Mouse (Mus musculus) midbrain, embryonic 13.5 days (tissue): ENCODE results near the gene Cd19. TPM values are rescaled to one million over a fixed set of nuclear protein-coding genes. Genes with fewer than 3 reads are reported as not detected.

ENCODE experiments used
- ATAC-seq: fragments of 200-750 bp; cut with Nextera tagmentation; 2 replicates; pipeline ENCODE4 v1.8.0; 2017; ENCODE audit warnings: mild to moderate bottlenecking, moderate TSS enrichment, moderate library complexity
- H3K27ac ChIP-seq: fragments of 300-500 bp; sonication (generic); 2 replicates; pipeline ENCODE4 v1.5.1; 2015; ENCODE audit warnings: inconsistent platforms, mild to moderate bottlenecking, moderate library complexity
- H3K27me3 ChIP-seq: fragments of 300-500 bp; sonication (generic); 2 replicates; pipeline ENCODE4 v1.6.1; 2015; ENCODE audit warnings: mild to moderate bottlenecking, inconsistent platforms
- H3K36me3 ChIP-seq: fragments of 300-500 bp; sonication (generic); 2 replicates; pipeline ENCODE4 v1.6.1; 2015; ENCODE audit warnings: mild to moderate bottlenecking, inconsistent platforms
- H3K4me1 ChIP-seq: fragments of 300-500 bp; sonication (generic); replicated peaks from 2 replicates; pipeline ENCODE4 v1.6.1; 2015; ENCODE audit warnings: inconsistent platforms
- H3K4me2 ChIP-seq: fragments of 300-500 bp; sonication (generic); replicated peaks from 2 replicates; pipeline ENCODE4 v1.6.1; 2015; ENCODE audit warnings: moderate library complexity, mild to moderate bottlenecking, inconsistent platforms
- H3K4me3 ChIP-seq: fragments of 300-500 bp; sonication (generic); replicated peaks from 2 replicates; pipeline ENCODE4 v1.5.1; 2015; ENCODE audit warnings: mild to moderate bottlenecking, inconsistent platforms
- H3K9ac ChIP-seq: fragments of 300-500 bp; sonication (generic); replicated peaks from 2 replicates; pipeline ENCODE4 v1.6.1; 2015; ENCODE audit warnings: mild to moderate bottlenecking, inconsistent platforms
- H3K9me3 ChIP-seq: fragments of 300-500 bp; sonication (generic); 2 replicates; pipeline ENCODE4 v1.6.1; 2016; ENCODE audit warnings: mild to moderate bottlenecking, inconsistent platforms
- WGBS: fragments of 180-500 bp; shearing (Covaris S2); methylation state at CpG from one replicate; pipeline ENCODE4 v1.1.7; 2015; 5-methylcytosine and 5-hydroxymethylcytosine counted together
- polyA plus RNA-seq: library from polyadenylated mRNA; unstranded; fragments of >200 nt; fragmentation: Nextera tagmentation; extraction: Ambion mirVana; gene quantifications from 2 replicates; pipeline ENCODE4 v1.2.1, GENCODE M21; 2015

The Cd19 gene
- polyA plus RNA-seq = not detected in 2 replicates

DNA sequence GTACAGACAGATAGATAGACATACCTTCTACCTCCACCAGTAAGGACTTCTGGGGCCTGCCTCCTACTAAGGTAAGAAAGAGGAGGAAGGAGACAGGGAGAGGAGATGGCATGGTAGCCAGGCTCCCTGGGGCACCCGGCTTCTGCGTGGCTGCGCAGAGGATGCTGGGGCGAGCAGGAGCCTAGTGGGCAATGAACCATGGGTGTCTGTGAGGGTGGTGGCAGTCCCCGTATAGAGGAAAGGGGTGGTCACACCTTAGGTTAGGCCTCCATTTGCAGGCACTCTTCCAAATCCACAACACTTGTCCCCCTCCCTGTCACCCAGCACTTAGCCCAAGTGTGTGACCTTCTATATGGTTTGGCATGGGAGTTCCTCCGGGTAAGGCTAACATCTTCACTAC lies at the start of gene Cd19:
Cd19 (minus strand) TSS at position 165 of the 400 bp plus-strand sequence.
- Histone ChIP-seq H3K36me3 (no peaks in the 10 kb centered on the region), H3K9ac (no peak within 1 kb of the TSS), H3K4me2 (no peak within 1 kb of the TSS), H3K4me1 (no peaks in the 10 kb centered on the region; the same call in 1 of the 2 replicates), H3K9me3 (no peaks in the 10 kb centered on the region), H3K27me3 (no peaks in the 10 kb centered on the region), H3K27ac (no peak within 1 kb of the TSS), H3K4me3 (no peak within 1 kb of the TSS)
- 88% methylated on average over 6 of the region's 6 CpGs for WGBS
- ATAC-seq = no peak

DNA sequence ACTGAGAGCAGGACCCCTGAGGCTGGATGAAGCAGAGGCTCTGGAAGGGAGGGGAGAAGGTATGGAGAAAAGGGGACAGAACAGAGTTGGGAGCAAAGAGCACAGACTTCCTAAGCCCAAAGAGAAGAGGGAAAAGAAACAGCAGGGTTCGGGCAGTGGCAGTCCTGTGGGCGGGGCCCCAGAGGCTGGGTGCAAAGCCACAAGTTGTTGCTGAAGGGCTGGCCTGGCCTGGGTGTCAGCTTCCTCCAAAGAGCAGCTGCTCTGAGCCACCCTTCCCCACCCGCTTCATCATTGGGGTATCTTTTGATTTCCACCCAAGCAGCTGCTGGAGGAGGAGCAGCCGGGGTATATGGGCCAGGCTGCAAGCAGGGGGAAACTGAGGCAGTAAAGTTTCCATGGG lies 49.4 kb upstream of the Cd19 start:
- no peak for ATAC-seq
- WGBS = 57% methylated on average over 4 of the region's 4 CpGs
- Histone ChIP-seq H3K9me3 (no peaks in the 10 kb centered on the region), H3K27ac (no peak overlapping the region), H3K27me3 (no peaks in the 10 kb centered on the region; the same call in 1 of the 2 replicates), H3K4me3 (no peak overlapping the region), H3K4me1 (no peaks in the 10 kb centered on the region), H3K36me3 (peaks cover 31% of the 10 kb centered on the region), H3K9ac (no peak overlapping the region), H3K4me2 (no peak overlapping the region)

DNA sequence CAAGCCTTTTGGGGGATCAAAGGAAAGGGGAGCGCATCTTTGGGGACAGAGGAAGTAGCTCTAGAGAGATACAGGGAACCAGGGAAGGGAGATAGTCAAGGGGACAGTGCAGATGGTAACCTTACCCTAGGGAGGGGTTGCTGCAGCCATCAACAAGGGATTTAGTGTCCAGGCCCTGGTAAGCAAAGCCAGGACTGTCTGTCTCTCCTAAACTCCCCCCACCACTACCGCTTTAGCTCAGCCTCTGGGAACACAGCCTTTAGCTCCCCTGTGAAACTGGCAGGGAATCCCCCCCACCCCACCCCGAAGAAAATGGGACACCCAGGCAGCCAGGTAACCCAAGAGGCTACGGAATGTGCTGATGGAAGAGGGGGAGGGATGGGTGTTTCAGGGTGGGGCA lies 48.9 kb upstream of the Cd19 start:
- H3K4me2 ChIP-seq = no peak overlapping the region
- whole genome bisulfite sequencing = 68% methylated on average over 4 of the region's 4 CpGs
- H3K9me3 ChIP-seq = no peaks in the 10 kb centered on the region
- H3K9ac ChIP-seq = no peak overlapping the region
- H3K27ac ChIP-seq = no peak overlapping the region
- H3K4me3 ChIP-seq = no peak overlapping the region
- H3K27me3 ChIP-seq = no peaks in the 10 kb centered on the region; the same call in 1 of the 2 replicates
- no peak for ATAC-seq
- H3K36me3 ChIP-seq = peaks cover 25% of the 10 kb centered on the region
- no peaks in the 10 kb centered on the region for H3K4me1 ChIP-seq

DNA sequence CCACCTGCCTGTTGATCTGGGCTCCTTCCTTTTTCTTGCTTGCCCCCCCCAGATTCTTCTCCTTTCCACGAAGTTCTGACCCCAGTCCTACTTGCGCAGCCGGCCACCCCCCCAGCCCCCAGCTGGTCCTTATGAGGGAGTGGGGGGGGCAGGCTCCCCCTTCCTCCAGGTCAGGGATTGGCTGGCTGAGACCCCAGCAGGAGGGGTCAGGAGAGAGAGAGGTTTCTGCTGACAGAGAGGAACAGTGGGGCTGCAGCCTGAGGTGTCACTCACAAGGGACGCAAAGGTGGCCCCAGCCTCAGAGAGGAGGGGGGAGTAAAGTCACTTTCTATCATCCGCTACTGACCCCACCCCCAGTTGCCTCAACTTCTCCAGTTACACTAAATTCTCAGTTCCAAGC lies 48.3 kb upstream of the Cd19 start, which contains the start of gene Atp2a1:
Atp2a1 (minus strand) TSS at position 105 of the 400 bp plus-strand sequence.
- Histone ChIP-seq H3K27me3 (no peaks in the 10 kb centered on the region; the same call in 1 of the 2 replicates), H3K9ac (no peak within 1 kb of the TSS), H3K4me2 (no peak within 1 kb of the TSS), H3K36me3 (peaks cover 20% of the 10 kb centered on the region), H3K4me3 (no peak within 1 kb of the TSS), H3K4me1 (no peaks in the 10 kb centered on the region), H3K27ac (no peak within 1 kb of the TSS), H3K9me3 (no peaks in the 10 kb centered on the region)
- WGBS = 60% methylated on average over 5 of the region's 5 CpGs
- ATAC-seq = no peak

DNA sequence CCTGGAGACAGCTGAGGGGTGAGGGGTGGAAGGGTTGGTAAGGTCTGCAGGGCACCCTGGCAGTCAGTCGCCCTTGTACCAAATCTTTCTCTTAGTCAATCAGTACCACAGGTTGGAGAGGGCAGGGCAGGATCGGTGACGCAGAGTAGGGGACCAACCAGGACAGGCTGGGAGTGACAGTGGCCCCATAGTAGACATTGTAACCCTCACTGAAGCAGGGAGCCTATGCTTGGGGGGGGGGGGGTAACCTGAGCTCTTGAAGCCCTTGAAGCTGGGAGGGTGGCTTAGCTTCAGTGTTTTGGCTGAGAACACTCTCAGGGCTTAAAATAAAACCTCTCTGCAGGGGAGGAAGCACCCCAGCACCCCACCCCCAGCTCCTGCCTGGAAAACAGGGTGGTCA lies 46.9 kb upstream of the Cd19 start:
- WGBS = 65% methylated on average over 3 of the region's 3 CpGs
- H3K4me2 ChIP-seq = no peak overlapping the region

DNA sequence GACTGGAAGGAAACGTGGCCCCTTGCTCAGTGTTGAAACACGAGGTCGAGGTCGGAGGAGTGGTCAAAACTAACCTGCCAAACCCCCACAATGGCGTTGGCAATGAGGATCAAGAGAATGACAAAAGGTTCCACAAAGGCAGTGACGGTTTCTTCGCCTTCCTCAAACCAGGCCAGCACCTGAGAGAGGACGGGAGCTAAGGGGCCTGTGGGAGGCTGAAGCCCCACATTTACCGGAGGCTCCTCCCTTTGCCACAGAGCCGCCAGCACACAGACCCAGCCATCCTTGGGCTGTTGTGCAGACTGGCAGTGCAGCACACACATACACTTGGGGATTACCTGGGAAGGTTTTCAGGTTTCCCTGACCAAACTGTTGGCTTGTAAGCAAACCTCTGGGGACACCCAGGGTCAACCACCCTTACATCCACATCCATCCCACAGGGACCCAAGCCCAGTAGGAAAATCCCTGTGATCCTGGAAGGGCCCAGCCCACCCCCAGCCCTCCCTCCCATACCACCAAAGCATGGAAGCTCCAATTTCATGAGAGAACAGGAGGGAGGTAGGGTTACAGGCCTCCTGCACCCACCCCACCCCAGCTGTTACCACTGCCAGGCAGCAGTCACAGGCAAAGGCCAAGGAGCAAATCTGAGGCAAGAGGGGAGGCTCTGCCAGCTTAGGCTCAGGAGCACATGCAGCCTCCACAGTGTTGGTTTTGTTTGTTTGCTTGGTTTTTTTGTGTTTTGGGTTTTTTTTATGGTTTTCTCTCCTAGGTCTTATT lies 46.1 kb upstream of the Cd19 start:
- Histone ChIP-seq H3K4me1 (no peaks in the 10 kb centered on the region), H3K4me2 (no peak overlapping the region), H3K9me3 (no peaks in the 10 kb centered on the region), H3K27ac (no peak overlapping the region), H3K27me3 (no peaks in the 10 kb centered on the region; the same call in 1 of the 2 replicates), H3K4me3 (no peak overlapping the region), H3K36me3 (no peaks in the 10 kb centered on the region; the same call in 1 of the 2 replicates), H3K9ac (no peak overlapping the region; the same call in 1 of the 2 replicates)
- ATAC-seq = no peak
- WGBS = 51% methylated on average over 10 of the region's 10 CpGs

More for the DNA sequence above, 46.9 kb upstream of the Cd19 start:
- Histone ChIP-seq H3K36me3 (peaks cover 6% of the 10 kb centered on the region), H3K27ac (no peak overlapping the region), H3K27me3 (no peaks in the 10 kb centered on the region; the same call in 1 of the 2 replicates), H3K9me3 (no peaks in the 10 kb centered on the region), H3K9ac (no peak overlapping the region; the same call in 1 of the 2 replicates), H3K4me3 (no peak overlapping the region), H3K4me1 (no peaks in the 10 kb centered on the region)
- ATAC-seq = no peak

DNA sequence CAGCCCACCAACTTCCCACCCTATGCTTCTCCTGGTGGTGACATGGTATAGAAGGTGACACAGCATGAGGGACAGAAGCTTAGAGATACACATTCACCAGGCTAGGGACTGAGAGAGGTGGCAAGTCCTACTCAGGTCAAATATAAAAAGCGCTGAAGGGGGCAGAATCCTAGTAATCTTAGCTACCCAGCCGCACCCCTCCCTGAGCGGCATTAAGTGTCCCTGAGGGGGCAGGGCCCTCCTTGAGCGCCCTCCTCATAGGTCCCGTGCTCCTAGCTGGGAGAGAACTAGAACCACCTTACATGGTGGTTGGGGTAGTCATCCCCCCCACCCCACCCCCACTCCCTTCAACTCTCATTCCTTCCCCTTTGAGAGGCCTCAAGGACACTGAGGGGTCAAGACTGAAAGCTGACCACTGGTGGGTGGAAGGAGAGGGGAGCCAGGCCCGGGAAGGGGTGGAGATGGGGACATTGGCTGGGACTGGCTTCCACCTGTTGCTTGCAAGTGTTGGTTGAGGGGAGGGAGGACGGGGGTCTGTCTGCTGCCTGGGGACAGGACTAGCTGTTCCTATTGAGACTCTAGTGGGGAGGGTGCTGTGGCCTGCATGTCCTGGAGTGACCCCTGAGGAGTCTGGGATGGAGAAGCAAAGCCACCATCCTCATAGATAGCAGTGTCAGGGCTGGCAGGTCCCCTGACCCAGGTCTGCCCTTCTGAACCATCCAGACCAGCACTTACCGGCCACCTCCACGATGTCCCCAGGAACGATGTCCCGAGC lies 44.3 kb upstream of the Cd19 start:
- 81% methylated on average over 11 of the region's 11 CpGs for WGBS
- H3K27ac ChIP-seq = no peak overlapping the region
- no peak for ATAC-seq
- H3K9me3 ChIP-seq = no peaks in the 10 kb centered on the region
- no peaks in the 10 kb centered on the region for H3K4me1 ChIP-seq
- H3K36me3 ChIP-seq = no peaks in the 10 kb centered on the region
- no peak overlapping the region for H3K4me2 ChIP-seq
- H3K4me3 ChIP-seq = no peak overlapping the region
- H3K9ac ChIP-seq = no peak overlapping the region
- no peaks in the 10 kb centered on the region; the same call in 1 of the 2 replicates for H3K27me3 ChIP-seq

DNA sequence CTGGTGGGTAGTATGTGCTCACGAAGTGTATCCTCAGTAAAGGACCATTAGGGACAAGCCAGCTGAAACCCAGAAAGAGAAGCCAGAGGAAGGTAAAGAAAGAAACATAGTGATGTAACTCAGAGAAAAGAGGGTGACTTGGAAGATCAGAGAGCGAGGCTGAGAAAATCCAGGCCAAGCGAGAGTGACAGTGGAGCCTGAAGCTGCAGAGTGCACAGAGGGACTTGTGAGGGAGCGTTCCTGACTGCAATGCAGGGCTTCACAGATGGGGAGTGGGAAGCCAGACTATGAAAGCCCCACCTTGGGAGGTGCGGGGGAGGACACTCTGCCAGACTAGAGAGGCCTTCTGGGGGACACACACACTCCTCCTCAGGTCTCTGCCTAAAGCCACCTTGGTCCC lies 43.5 kb upstream of the Cd19 start:
- no peak for ATAC-seq
- Histone ChIP-seq H3K9me3 (no peaks in the 10 kb centered on the region), H3K4me1 (no peaks in the 10 kb centered on the region), H3K9ac (no peak overlapping the region), H3K36me3 (no peaks in the 10 kb centered on the region), H3K4me2 (no peak overlapping the region), H3K27me3 (no peaks in the 10 kb centered on the region; the same call in 1 of the 2 replicates), H3K27ac (no peak overlapping the region), H3K4me3 (no peak overlapping the region)
- WGBS = 87% methylated on average over 5 of the region's 5 CpGs

DNA sequence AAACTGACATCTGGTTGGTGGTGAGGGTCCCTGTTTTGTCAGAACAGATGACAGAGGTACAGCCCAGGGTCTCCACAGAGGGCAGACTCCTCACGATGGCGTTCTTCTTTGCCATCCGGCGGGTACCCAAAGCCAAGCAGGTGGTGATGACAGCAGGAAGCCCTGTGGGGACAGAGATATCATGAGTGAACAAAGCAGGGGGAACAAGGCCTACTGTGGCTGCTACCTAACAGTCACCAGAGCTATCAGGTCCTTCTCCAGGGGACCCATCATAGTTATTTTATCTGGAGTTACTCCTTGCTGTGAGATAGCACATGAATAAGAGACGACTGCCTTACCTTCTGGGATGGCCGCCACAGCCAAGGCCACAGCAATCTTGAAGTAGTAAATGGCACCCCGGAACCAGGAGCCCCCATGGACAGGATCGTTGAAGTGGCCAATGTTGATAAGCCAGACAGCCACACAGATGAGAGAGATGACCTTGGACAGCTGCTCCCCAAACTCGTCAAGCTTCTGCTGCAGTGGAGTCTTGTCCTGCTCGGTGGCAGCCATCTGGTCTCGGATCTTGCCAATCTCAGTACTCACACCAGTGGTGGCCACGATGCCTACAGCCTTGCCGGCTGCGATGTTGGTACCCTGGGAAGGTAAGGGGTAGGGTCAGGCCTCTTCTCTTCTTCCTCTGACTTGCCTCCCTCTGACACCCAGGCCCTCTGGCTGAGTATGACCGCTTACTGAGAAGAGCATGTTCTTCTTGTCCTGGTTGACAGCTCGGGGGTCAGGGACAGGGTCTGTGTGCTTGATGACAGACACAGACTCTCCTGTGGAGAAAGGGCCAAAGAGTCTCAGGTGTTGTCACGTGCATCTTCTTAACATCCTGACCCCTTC lies 41.9 kb upstream of the Cd19 start:
- no peaks in the 10 kb centered on the region for H3K9me3 ChIP-seq
- ATAC-seq = no peak
- H3K27me3 ChIP-seq = no peaks in the 10 kb centered on the region

DNA sequence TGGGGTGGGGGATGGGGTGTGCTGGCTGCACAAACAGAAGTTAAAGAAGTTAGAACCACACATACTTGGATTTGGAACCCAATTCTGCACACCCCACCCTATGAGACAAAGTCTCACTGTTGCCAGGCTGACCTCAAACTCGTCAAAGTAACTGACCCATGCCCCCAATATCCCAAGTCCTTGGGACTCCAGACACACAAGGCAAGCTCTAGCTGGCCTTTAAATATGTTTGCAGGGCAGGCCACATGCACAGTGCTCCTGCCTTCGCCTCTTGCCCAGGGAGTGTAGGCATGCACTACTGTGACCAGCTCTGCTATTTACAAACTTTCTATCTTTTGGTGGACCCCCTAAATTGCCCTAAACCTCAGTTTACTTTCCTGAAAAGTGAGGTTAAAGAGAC lies 40.6 kb upstream of the Cd19 start:
- Histone ChIP-seq H3K9ac (no peak overlapping the region), H3K4me3 (no peak overlapping the region), H3K36me3 (no peaks in the 10 kb centered on the region), H3K4me1 (no peaks in the 10 kb centered on the region), H3K27ac (no peak overlapping the region), H3K9me3 (no peaks in the 10 kb centered on the region), H3K4me2 (no peak overlapping the region), H3K27me3 (no peaks in the 10 kb centered on the region)
- WGBS = 77% methylated on average over 2 of the region's 2 CpGs
- ATAC-seq = no peak

More for the DNA sequence above, 41.9 kb upstream of the Cd19 start:
- H3K4me1 ChIP-seq = no peaks in the 10 kb centered on the region
- H3K9ac ChIP-seq = no peak overlapping the region
- H3K27ac ChIP-seq = no peak overlapping the region
- no peak overlapping the region for H3K4me3 ChIP-seq
- 91% methylated on average over 17 of the region's 17 CpGs for WGBS
- H3K36me3 ChIP-seq = no peaks in the 10 kb centered on the region
- no peak overlapping the region for H3K4me2 ChIP-seq

DNA sequence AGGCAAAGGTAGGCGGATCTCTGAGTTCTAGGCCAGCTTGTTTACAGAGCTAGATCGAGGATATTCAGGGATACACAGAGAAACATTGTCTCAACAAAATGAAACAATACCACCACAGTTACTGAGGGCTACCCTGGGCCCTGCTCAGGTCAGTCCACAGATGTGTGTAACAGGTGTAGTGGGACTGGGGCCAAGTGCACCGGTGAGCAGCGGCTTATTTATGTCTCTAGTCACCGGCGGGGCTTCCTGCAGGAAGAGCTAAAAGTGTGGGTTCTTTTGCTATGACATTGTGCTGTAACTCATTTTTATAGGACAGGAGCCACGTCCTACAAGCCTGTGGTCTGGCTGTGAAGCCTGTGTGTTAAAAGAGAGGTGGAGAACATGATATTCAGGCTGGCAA lies 39.2 kb upstream of the Cd19 start:
- H3K27me3 ChIP-seq = no peaks in the 10 kb centered on the region
- no peak for ATAC-seq
- H3K4me2 ChIP-seq = no peak overlapping the region
- H3K36me3 ChIP-seq = 0 out of 2 replicates have a peak, but pooled peaks cover 1% of the 10 kb centered on the region
- no peak overlapping the region for H3K27ac ChIP-seq
- H3K9ac ChIP-seq = no peak overlapping the region
- H3K4me1 ChIP-seq = no peaks in the 10 kb centered on the region
- WGBS = 85% methylated on average over 7 of the region's 7 CpGs
- H3K9me3 ChIP-seq = no peaks in the 10 kb centered on the region
- no peak overlapping the region for H3K4me3 ChIP-seq
